25 mouse cellular contexts compared by ENCODE assay signal in genomic region chr19:58059719-58060118, GRCm38 (mm10).
DNase-seq lines count a peak whose midpoint lies in the region; ATAC-seq and TF ChIP-seq lines count a peak whose summit lies in the region.
"Had no signal": no experiment of that assay in that cellular context is flagged by ENCODE, and none has a peak within 500 bp of the region (broad histone marks: within the 10 kb centered on the region; RNA-seq: fewer than 3 reads in every experiment).

No protein-coding gene starts in this region.

- H3K4me3 ChIP-seq in forebrain, embryonic 10.5 days: no peak overlapping the region
- H3K4me3 ChIP-seq in forebrain, embryonic 16.5 days (replicated peaks; ENCODE audit: low read length): no peak overlapping the region
- no peak overlapping the region for H3K4me3 ChIP-seq in hindbrain, embryonic 10.5 days
- H3K4me3 ChIP-seq in hindbrain, postnatal 0 days (ENCODE audit: low read length): no peak overlapping the region
- no peak overlapping the region for H3K4me3 ChIP-seq in stomach, embryonic 16.5 days (replicated peaks; ENCODE audit: low read length)
- no peak overlapping the region for H3K4me3 ChIP-seq in stomach, postnatal 0 days (ENCODE audit: low read depth, low read length)
- H3K4me3 ChIP-seq in limb, embryonic 10.5 days: no peak overlapping the region; the same call in 1 of the 2 replicates
- H3K4me3 ChIP-seq: embryonic facial prominence, embryonic 13.5 days; erythroblast, embryonic 14.5 days; layer of hippocampus, adult 2 months; limb, embryonic 12.5 days had no signal

- H3K27ac ChIP-seq in forebrain, embryonic 10.5 days: 0 out of 2 replicates have a peak overlapping the region, but pooled peaks have one; percentile 2
- no peak overlapping the region for H3K27ac ChIP-seq in forebrain, embryonic 16.5 days (ENCODE audit: low read length)
- peak overlapping the region; percentile 59; the same call in 1 of the 2 replicates for H3K27ac ChIP-seq in hindbrain, embryonic 10.5 days
- no peak overlapping the region for H3K27ac ChIP-seq in hindbrain, postnatal 0 days
- 0 out of 2 replicates have a peak overlapping the region, but pooled peaks have one; percentile 27 for H3K27ac ChIP-seq in stomach, embryonic 16.5 days (ENCODE audit: low read length)
- H3K27ac ChIP-seq in stomach, postnatal 0 days (replicated peaks): no peak overlapping the region
- H3K27ac ChIP-seq in limb, embryonic 10.5 days: no peak overlapping the region
- H3K27ac ChIP-seq: embryonic facial prominence, embryonic 13.5 days; layer of hippocampus, adult 2 months; limb, embryonic 12.5 days had no signal

- peaks cover 28% of the 10 kb centered on the region for H3K27me3 ChIP-seq in forebrain, embryonic 10.5 days (ENCODE audit: poor library complexity, severe bottlenecking)
- H3K27me3 ChIP-seq in forebrain, embryonic 16.5 days (replicated peaks; ENCODE audit: control insufficient read depth, insufficient read depth, low read length): no peaks in the 10 kb centered on the region; the same call in 1 of the 2 replicates
- H3K27me3 ChIP-seq in hindbrain, embryonic 10.5 days (ENCODE audit: insufficient read depth, poor library complexity, severe bottlenecking): 0 out of 2 replicates have a peak, but pooled peaks cover 3% of the 10 kb centered on the region
- no peaks in the 10 kb centered on the region for H3K27me3 ChIP-seq in hindbrain, postnatal 0 days (ENCODE audit: insufficient read depth, low read length)
- H3K27me3 ChIP-seq in stomach, embryonic 16.5 days (ENCODE audit: control insufficient read depth, insufficient read depth, low read length): no peaks in the 10 kb centered on the region
- H3K27me3 ChIP-seq in stomach, postnatal 0 days (ENCODE audit: control insufficient read depth, insufficient read depth, low read length): no peaks in the 10 kb centered on the region
- no peaks in the 10 kb centered on the region for H3K27me3 ChIP-seq in limb, embryonic 10.5 days (ENCODE audit: low read depth, poor library complexity, severe bottlenecking)
- H3K27me3 ChIP-seq: embryonic facial prominence, embryonic 13.5 days; limb, embryonic 12.5 days had no signal

- no peaks in the 10 kb centered on the region for H3K9me3 ChIP-seq in forebrain, embryonic 10.5 days
- H3K9me3 ChIP-seq in forebrain, embryonic 16.5 days (ENCODE audit: control insufficient read depth, low read length): no peaks in the 10 kb centered on the region
- H3K9me3 ChIP-seq in hindbrain, embryonic 10.5 days: no peaks in the 10 kb centered on the region
- no peaks in the 10 kb centered on the region for H3K9me3 ChIP-seq in hindbrain, postnatal 0 days (ENCODE audit: low read length)
- no peaks in the 10 kb centered on the region for H3K9me3 ChIP-seq in stomach, embryonic 16.5 days (replicated peaks; ENCODE audit: control insufficient read depth, low read length)
- no peaks in the 10 kb centered on the region for H3K9me3 ChIP-seq in stomach, postnatal 0 days (ENCODE audit: control insufficient read depth, low read length)
- H3K9me3 ChIP-seq in limb, embryonic 10.5 days (replicated peaks): no peaks in the 10 kb centered on the region
- H3K9me3 ChIP-seq: embryonic facial prominence, embryonic 13.5 days; limb, embryonic 12.5 days had no signal

- TF ChIP-seq EP300 in stomach, postnatal 0 days (optimal IDR thresholded peaks at IDR 0.05): no peak

- no peak overlapping the region for H3K4me2 ChIP-seq in forebrain, embryonic 16.5 days (ENCODE audit: low read length)
- H3K4me2 ChIP-seq in hindbrain, postnatal 0 days (ENCODE audit: low read depth, low read length): no peak overlapping the region
- H3K4me2 ChIP-seq in stomach, embryonic 16.5 days (ENCODE audit: low read depth, low read length): no peak overlapping the region
- H3K4me2 ChIP-seq in stomach, postnatal 0 days (replicated peaks; ENCODE audit: low read depth): no peak overlapping the region
- H3K4me2 ChIP-seq: limb, embryonic 12.5 days; liver, embryonic 11.5 days had no signal

- 36% methylated on average over 9 of the region's 9 CpGs for WGBS in forebrain, embryonic 10.5 days
- 11% methylated on average over 9 of the region's 9 CpGs for WGBS in forebrain, embryonic 16.5 days
- 45% methylated on average over 9 of the region's 9 CpGs for WGBS in hindbrain, embryonic 10.5 days
- WGBS in hindbrain, postnatal 0 days: 43% methylated on average over 9 of the region's 9 CpGs
- 37% methylated on average over 9 of the region's 9 CpGs for WGBS in stomach, embryonic 16.5 days
- WGBS in stomach, postnatal 0 days: 46% methylated on average over 9 of the region's 9 CpGs
- 38% methylated on average over 9 of the region's 9 CpGs for WGBS in limb, embryonic 10.5 days

- no peak; the same call in 1 of the 2 replicates for ATAC-seq in forebrain, embryonic 16.5 days
- ATAC-seq in hindbrain, postnatal 0 days: no peak
- ATAC-seq in stomach, embryonic 16.5 days (ENCODE audit: insufficient read depth, low FRiP score): no peak
- no peak for ATAC-seq in stomach, postnatal 0 days (ENCODE audit: low FRiP score, low TSS enrichment)
- ATAC-seq: CD4-positive, CD25-positive, alpha-beta regulatory T cell, adult 4 months; liver, postnatal 0 days had no signal

- no peak overlapping the region for H3K9ac ChIP-seq in forebrain, embryonic 16.5 days (replicated peaks; ENCODE audit: low read depth, low read length)
- no peak overlapping the region for H3K9ac ChIP-seq in hindbrain, postnatal 0 days (replicated peaks; ENCODE audit: low read length)
- no peak overlapping the region for H3K9ac ChIP-seq in stomach, embryonic 16.5 days (ENCODE audit: low read length)
- H3K9ac ChIP-seq in stomach, postnatal 0 days (ENCODE audit: low read length): no peak overlapping the region
- H3K9ac ChIP-seq: embryonic facial prominence, embryonic 13.5 days; hindbrain, embryonic 14.5 days; limb, embryonic 12.5 days; liver, postnatal 0 days had no signal

- no peak for DNase-seq in forebrain, embryonic 10.5 days (ENCODE audit: extremely low spot score, low spot score)
- DNase-seq in hindbrain, embryonic 10.5 days (ENCODE audit: low spot score): no peak
- no peak for DNase-seq in hindbrain, postnatal 0 days (ENCODE audit: low spot score)
- no peak for DNase-seq in stomach, postnatal 0 days (ENCODE audit: low spot score)
- DNase-seq in retina, postnatal 1 day: peak; percentile 28
- DNase-seq in limb, embryonic 10.5 days (ENCODE audit: low spot score): no peak
- DNase-seq: adrenal gland, postnatal 25 days; cerebellum, adult 9-10 months; gastrocnemius, adult 2 months; kidney, adult 9 months; kidney, postnatal 14 days; layer of hippocampus, postnatal 36 days; liver, postnatal 0 days; lung, postnatal 10 days; right cerebral cortex, postnatal 4 days; thymus, adult 18-20 months had no signal

- peaks cover 54% of the 10 kb centered on the region for H3K4me1 ChIP-seq in forebrain, embryonic 10.5 days
- H3K4me1 ChIP-seq in forebrain, embryonic 16.5 days (replicated peaks; ENCODE audit: control insufficient read depth, insufficient read depth, low read length): peaks cover 36% of the 10 kb centered on the region
- peaks cover 50% of the 10 kb centered on the region for H3K4me1 ChIP-seq in hindbrain, embryonic 10.5 days (replicated peaks)
- 0 out of 2 replicates have a peak, but pooled peaks cover 4% of the 10 kb centered on the region for H3K4me1 ChIP-seq in hindbrain, postnatal 0 days (ENCODE audit: insufficient read depth, low read length)
- peaks cover 27% of the 10 kb centered on the region for H3K4me1 ChIP-seq in stomach, embryonic 16.5 days (ENCODE audit: control insufficient read depth, insufficient read depth, low read length)
- no peaks in the 10 kb centered on the region; the same call in 1 of the 2 replicates for H3K4me1 ChIP-seq in stomach, postnatal 0 days (replicated peaks; ENCODE audit: control insufficient read depth, insufficient read depth)
- H3K4me1 ChIP-seq in limb, embryonic 10.5 days: peaks cover 36% of the 10 kb centered on the region

- TF ChIP-seq CTCF in hindbrain, postnatal 0 days (IDR thresholded peaks at IDR 0.05; ENCODE audit: low read depth): no peak
- TF ChIP-seq CTCF in stomach, postnatal 0 days (IDR thresholded peaks at IDR 0.05; ENCODE audit: low read depth): no peak

- no peaks in the 10 kb centered on the region for H3K36me3 ChIP-seq in forebrain, embryonic 10.5 days (replicated peaks)
- no peaks in the 10 kb centered on the region for H3K36me3 ChIP-seq in forebrain, embryonic 16.5 days (ENCODE audit: control insufficient read depth, insufficient read depth)
- H3K36me3 ChIP-seq in hindbrain, embryonic 10.5 days: no peaks in the 10 kb centered on the region
- no peaks in the 10 kb centered on the region for H3K36me3 ChIP-seq in hindbrain, postnatal 0 days (ENCODE audit: insufficient read depth, low read length)
- no peaks in the 10 kb centered on the region for H3K36me3 ChIP-seq in stomach, embryonic 16.5 days (ENCODE audit: control insufficient read depth, insufficient read depth, low read length)
- H3K36me3 ChIP-seq in stomach, postnatal 0 days (ENCODE audit: control insufficient read depth, insufficient read depth, low read length): no peaks in the 10 kb centered on the region
- no peaks in the 10 kb centered on the region for H3K36me3 ChIP-seq in limb, embryonic 10.5 days
- H3K36me3 ChIP-seq: embryonic facial prominence, embryonic 13.5 days; limb, embryonic 12.5 days had no signal

Comparison
In these comparisons a context has a peak if more than half of its experiments do, and no peak if none do; other contexts are left out.
1. H3K27ac ChIP-seq: peak in forebrain, embryonic 10.5 days (single experiment), hindbrain, embryonic 10.5 days (single experiment) and stomach, embryonic 16.5 days (single experiment); none in forebrain, embryonic 16.5 days (single experiment), hindbrain, postnatal 0 days (single experiment), stomach, postnatal 0 days (single experiment) and limb, embryonic 10.5 days (single experiment).